Comparison of ENCODE assay signal across 19 mouse cellular contexts in the genomic region with DNA sequence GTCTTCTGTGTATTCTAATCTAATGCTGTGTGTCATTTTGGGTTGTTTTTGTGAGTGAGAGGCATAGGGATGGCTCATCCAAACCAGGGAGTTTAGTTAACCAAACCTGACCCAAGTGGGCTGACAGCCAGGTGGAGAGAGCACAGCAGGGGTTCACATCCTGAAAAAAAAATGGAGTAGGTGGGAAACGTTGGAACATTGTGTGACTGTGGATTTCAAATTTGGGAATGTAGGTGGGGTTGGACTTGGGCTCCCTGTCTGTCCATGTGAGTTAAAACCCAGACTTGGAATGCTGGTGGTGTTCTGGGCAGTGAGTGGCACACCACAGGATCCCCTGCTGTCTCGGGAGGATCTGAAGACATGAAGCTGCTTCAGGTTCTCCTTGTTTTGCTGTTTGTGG. TPM values are rescaled to one million over a fixed set of nuclear protein-coding genes. Genes with fewer than 3 reads are reported as not detected.
DNase-seq lines count a peak whose midpoint lies in the region; ATAC-seq lines count a peak whose summit lies in the region.
"Had no signal": no experiment of that assay in that cellular context is flagged by ENCODE, and none has a peak within 500 bp of the region (broad histone marks: within the 10 kb centered on the region; RNA-seq: fewer than 3 reads in every experiment).

A gene (plus strand): TSS at position 301 of the 400 bp plus-strand sequence.

- H3K4me3 ChIP-seq in intestine, embryonic 15.5 days (replicated peaks): no peak within 1 kb of the TSS

- H3K36me3 ChIP-seq in intestine, embryonic 15.5 days: no peaks in the 10 kb centered on the region
- H3K36me3 ChIP-seq: G1E had no signal

- no peaks in the 10 kb centered on the region for H3K4me1 ChIP-seq in intestine, embryonic 15.5 days (replicated peaks)

- no peak for ATAC-seq in intestine, embryonic 15.5 days
- ATAC-seq: activated CD4-positive, CD25-positive, alpha-beta regulatory T cell, adult 4 months; CD4-positive, CD25-positive, alpha-beta regulatory T cell, adult 4 months; Patski had no signal

- no peaks in the 10 kb centered on the region for H3K9me3 ChIP-seq in intestine, embryonic 15.5 days
- H3K9me3 ChIP-seq: G1E had no signal

- H3K9ac ChIP-seq in intestine, embryonic 15.5 days: no peak within 1 kb of the TSS

- DNase-seq in gonadal fat pad, adult 2 months (ENCODE audit: low read depth): no peak
- DNase-seq: adrenal gland, adult 2 months; adrenal gland, adult 8-10 months; adrenal gland, postnatal 10 days; adrenal gland, postnatal 14 days; adrenal gland, postnatal 25 days; adrenal gland, postnatal 36 days; B cell, adult 2 months; cerebellum, adult 11 months; cerebellum, adult 11-12 months; cerebellum, adult 18-20 months; cerebellum, adult 2 months had no signal

- 67% methylated on average over 2 of the region's 2 CpGs for WGBS in intestine, embryonic 15.5 days

- no peak within 1 kb of the TSS for H3K27ac ChIP-seq in intestine, embryonic 15.5 days

- no peak within 1 kb of the TSS for H3K4me2 ChIP-seq in intestine, embryonic 15.5 days (replicated peaks)

- no peaks in the 10 kb centered on the region for H3K27me3 ChIP-seq in intestine, embryonic 15.5 days (replicated peaks)
- H3K27me3 ChIP-seq: Patski had no signal

RNA-seq across cellular contexts. Expression of the gene that starts here (rescaled TPM):
- 2,505 and 2,619 TPM in 2 replicates for polyA plus RNA-seq in gonadal fat pad, adult 2 months (2012; rRNA removed)
- polyA plus RNA-seq in intestine, embryonic 15.5 days (2015; fragmentation: Nextera tagmentation; extraction: Ambion mirVana): not detected in 2 replicates
- polyA plus RNA-seq: activated CD4-positive, CD25-positive, alpha-beta regulatory T cell, adult 4 months; adrenal gland, adult 2 months; brain, embryonic 14.5 days; C2C12; CD4-positive, CD25-positive, alpha-beta regulatory T cell, adult 4 months; G1E; Patski had no signal

Comparison
In these comparisons a context has a peak if more than half of its experiments do, and no peak if none do; other contexts are left out.
1. RNA of the gene that starts here (polyA plus RNA-seq): 2,505 to 2,619 TPM in gonadal fat pad, adult 2 months; not detected in intestine, embryonic 15.5 days; every median in the first group is over 1,000 times any median in the second.